Comparison of ENCODE assay signal across 12 mouse cellular contexts in genomic region chr11:77771879-77772713, GRCm38 (mm10). TPM values are rescaled to one million over a fixed set of nuclear protein-coding genes. Genes with fewer than 3 reads are reported as not detected.
A peak's percentile ranks its signal among the peaks of the same experiment; 100 is the strongest.
DNase-seq lines count a peak whose midpoint lies in the region; ATAC-seq lines count a peak whose summit lies in the region.
"Had no signal": no experiment of that assay in that cellular context is flagged by ENCODE, and none has a peak within 500 bp of the region (broad histone marks: within the 10 kb centered on the region; RNA-seq: fewer than 3 reads in every experiment).

No protein-coding gene starts in this region.

- H3K27ac ChIP-seq in liver, embryonic 16.5 days (ENCODE audit: low read length), result peak overlapping the region; percentile 76
- H3K27ac ChIP-seq: macrophage had no signal

- H3K27me3 ChIP-seq in liver, embryonic 16.5 days (ENCODE audit: control insufficient read depth, insufficient read depth, low read depth, low read length), result no peaks in the 10 kb centered on the region

- H3K9me3 ChIP-seq in liver, embryonic 16.5 days (replicated peaks; ENCODE audit: control insufficient read depth, low read length), result no peaks in the 10 kb centered on the region

- peak overlapping the region; percentile 40 for H3K4me2 ChIP-seq in liver, embryonic 16.5 days (ENCODE audit: low read depth, low read length)

- 0 out of 2 replicates have a peak overlapping the region, but pooled peaks have one; percentile 2 for H3K4me3 ChIP-seq in liver, embryonic 16.5 days (ENCODE audit: low read depth, low read length)

- WGBS in liver, embryonic 16.5 days (ENCODE audit: insufficient replicate concordance), result 12% methylated on average over 8 of the region's 8 CpGs

- no peaks in the 10 kb centered on the region for H3K36me3 ChIP-seq in liver, embryonic 16.5 days (ENCODE audit: control insufficient read depth, insufficient read depth)

- no peak for ATAC-seq in CD4-positive, CD25-positive, alpha-beta regulatory T cell, adult 4 months
- ATAC-seq in liver, embryonic 16.5 days (ENCODE audit: low read depth), result peak; percentile 82
- ATAC-seq: activated CD4-positive, CD25-positive, alpha-beta regulatory T cell, adult 4 months had no signal

- peaks cover 54% of the 10 kb centered on the region for H3K4me1 ChIP-seq in liver, embryonic 16.5 days (ENCODE audit: control insufficient read depth, low read depth, low read length)

- H3K9ac ChIP-seq in liver, embryonic 16.5 days (ENCODE audit: low read depth, low read length), result peak overlapping the region; percentile 8; the same call in 1 of the 2 replicates

- peak; percentile 24 for DNase-seq in CD4-positive, CD25-positive, alpha-beta regulatory T cell, adult 2 months (ENCODE audit: low read depth, low spot score)
- peak; percentile 86 for DNase-seq in 416B (ENCODE audit: low read depth)
- DNase-seq in kidney, adult 8-10 months, result peak; percentile 76 to 87
- no peak for DNase-seq in frontal cortex, postnatal 10 days (ENCODE audit: low spot score in 2 of 2)
- no peak for DNase-seq in embryo, embryonic 9.5 days (ENCODE audit: extremely low spot score)
- DNase-seq in gastrocnemius, adult 8-10 months (ENCODE audit: low spot score in 2 of 2), result no peak
- DNase-seq: retina, postnatal 1 day had no signal

RNA-seq across cellular contexts. Expression of gene Myo18a, which starts 9.1 kb away (rescaled TPM):
- polyA plus RNA-seq in CD4-positive, CD25-positive, alpha-beta regulatory T cell, adult 4 months (2017; shearing (Covaris generic)), result 10 to 100 TPM; 21.4 to 28.9 TPM
- 15.4 and 16.0 TPM in 2 replicates for polyA plus RNA-seq in liver, embryonic 16.5 days (2015; fragmentation: Nextera tagmentation; extraction: Ambion mirVana)
- 100 to 1,000 TPM; 309 to 400 (median 330) TPM for total RNA-seq in gastrocnemius, adult 8-10 months (2022)

RNA-seq across cellular contexts. Expression of gene Gm10277, which starts 15.5 kb away (rescaled TPM):
- under 1 TPM; 0.32 to 0.34 TPM for polyA plus RNA-seq in CD4-positive, CD25-positive, alpha-beta regulatory T cell, adult 4 months (2017; shearing (Covaris generic))
- polyA plus RNA-seq in liver, embryonic 16.5 days (2015; fragmentation: Nextera tagmentation; extraction: Ambion mirVana), result 0.51 and 0.81 TPM in 2 replicates
- not detected for total RNA-seq in gastrocnemius, adult 8-10 months (2022)
- polyA plus RNA-seq: macrophage had no signal

RNA-seq across cellular contexts. Expression of gene Cryba1, which starts 47.0 kb away (rescaled TPM):
- not detected for polyA plus RNA-seq in CD4-positive, CD25-positive, alpha-beta regulatory T cell, adult 4 months (2017; shearing (Covaris generic))
- polyA plus RNA-seq in liver, embryonic 16.5 days (2015; fragmentation: Nextera tagmentation; extraction: Ambion mirVana), result not detected in 2 replicates
- total RNA-seq in gastrocnemius, adult 8-10 months (2022), result not detected
- polyA plus RNA-seq: heart, embryonic 14.5 days; macrophage had no signal

Comparison
In these comparisons a context has a peak if more than half of its experiments do, and no peak if none do; other contexts are left out.
1. DNase-seq: peak in CD4-positive, CD25-positive, alpha-beta regulatory T cell, adult 2 months (single experiment), 416B (single experiment) and kidney, adult 8-10 months (2 of 2); none in frontal cortex, postnatal 10 days (0 of 2), embryo, embryonic 9.5 days (single experiment) and gastrocnemius, adult 8-10 months (0 of 2).